Mouse (Mus musculus) lung, postnatal 0 days (tissue): ENCODE measurements around the gene Rhbdl3.

Source experiments
- CTCF ChIP-seq: IDR thresholded peaks from 2 replicates; pipeline ENCODE4 v1.5.1; 2016; ENCODE audit warnings: antibody characterized with exemption, mild to moderate bottlenecking
- EP300 ChIP-seq: IDR thresholded peaks from 2 replicates; pipeline ENCODE4 v1.6.1; 2016; ENCODE audit warnings: antibody characterized with exemption, mild to moderate bottlenecking, control low read depth

- no peak for TF ChIP-seq CTCF
- no peak for TF ChIP-seq EP300
These were observed 4.9 kb upstream of the Rhbdl3 start for GRCm38 (mm10) chr11:80295785-80296184.
